Mouse (Mus musculus) kidney, adult 2 months (tissue): ENCODE results near the gene Fubp1.

ENCODE experiments used
- CTCF ChIP-seq: fragments of 200-500 bp; conservative IDR thresholded peaks from 2 replicates; pipeline ENCODE4 v1.5.1; 2011; ENCODE audit warnings: low read depth, mild to moderate bottlenecking, control low read depth, low read length, moderate library complexity, mixed read lengths; ENCODE audit not compliant: insufficient read depth, insufficient read length
- POLR2A ChIP-seq: fragments of 200-500 bp; IDR thresholded peaks from one replicate; pipeline ENCODE4 v1.6.1; 2011; ENCODE audit warnings: low read depth, low read length, control low read depth

DNA sequence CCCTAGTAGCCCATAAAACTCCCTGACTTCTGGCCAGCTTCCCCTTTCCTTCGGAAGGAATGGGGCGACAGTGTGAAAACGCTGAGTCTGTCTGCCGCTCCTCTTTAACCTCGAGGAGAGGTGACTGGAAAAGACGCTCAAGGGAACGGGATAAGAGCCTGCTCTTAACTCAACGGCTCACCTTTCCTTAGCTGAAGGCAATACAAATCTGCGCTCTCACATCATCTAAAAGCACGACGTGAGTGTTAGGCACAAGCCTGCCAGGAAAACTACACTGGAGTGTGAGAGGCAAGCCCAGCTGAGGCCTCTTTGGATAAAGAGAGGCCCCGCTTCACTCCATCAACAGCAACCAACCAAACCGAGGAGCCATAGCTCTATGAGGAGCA, 55.8 kb downstream of the Fubp1 start, which contains the start of gene Nexn:
- TF ChIP-seq POLR2A = no peak
- no peak for TF ChIP-seq CTCF
